Mouse (Mus musculus): ENCODE results near the gene Slc26a8.
A peak's percentile ranks its signal among the peaks of the same experiment; 100 is the strongest.

Slc26a8 gene

GRCm38 (mm10) chr17:28644112-28644511, 45.9 kb downstream of the Slc26a8 start:
- DNase-seq (ENCODE audit: low read depth, low spot score), result no peak

- DNase-seq (ENCODE audit: low read depth, low spot score), result no peak
These were observed 46.3 kb downstream of the Slc26a8 start for GRCm38 (mm10) chr17:28643697-28644096.

GRCm38 (mm10) chr17:28640113-28640512, 49.9 kb downstream of the Slc26a8 start:
- no peak for DNase-seq (ENCODE audit: low read depth, low spot score)

- DNase-seq (ENCODE audit: low read depth, low spot score), result no peak
These were observed 52.0 kb downstream of the Slc26a8 start for GRCm38 (mm10) chr17:28637711-28638690.

GRCm38 (mm10) chr17:28635842-28636241, 54.2 kb downstream of the Slc26a8 start:
- DNase-seq (ENCODE audit: low read depth, low spot score), result no peak

GRCm38 (mm10) chr17:28629125-28629524, 60.9 kb downstream of the Slc26a8 start:
- no peak for DNase-seq (ENCODE audit: low read depth, low spot score)

- DNase-seq (ENCODE audit: low read depth, low spot score), result no peak
These were observed 61.5 kb downstream of the Slc26a8 start for GRCm38 (mm10) chr17:28628248-28629124.

- DNase-seq (ENCODE audit: low read depth, low spot score), result no peak
These were observed 63.1 kb downstream of the Slc26a8 start for GRCm38 (mm10) chr17:28626937-28627336.

- no peak for DNase-seq (ENCODE audit: low read depth, low spot score)
These were observed 64.7 kb downstream of the Slc26a8 start for GRCm38 (mm10) chr17:28625327-28625726.

GRCm38 (mm10) chr17:28624841-28625240, 65.2 kb downstream of the Slc26a8 start:
- DNase-seq (ENCODE audit: low read depth, low spot score), result no peak

GRCm38 (mm10) chr17:28622300-28622759, 67.7 kb downstream of the Slc26a8 start, which contains the start of gene Srpk1:
Gene Srpk1, minus strand, starts transcription at chr17:28622709.
- peak; percentile 89 for DNase-seq (ENCODE audit: low read depth, low spot score)

GRCm38 (mm10) chr17:28621381-28622299, 68.4 kb downstream of the Slc26a8 start:
- DNase-seq (ENCODE audit: low read depth, low spot score), result peak; percentile 70

GRCm38 (mm10) chr17:28618775-28619174, 71.3 kb downstream of the Slc26a8 start:
- DNase-seq (ENCODE audit: low read depth, low spot score), result no peak

- DNase-seq (ENCODE audit: low read depth, low spot score), result no peak
These were observed 71.9 kb downstream of the Slc26a8 start for GRCm38 (mm10) chr17:28618124-28618523.

- no peak for DNase-seq (ENCODE audit: low read depth, low spot score)
These were observed 72.4 kb downstream of the Slc26a8 start for GRCm38 (mm10) chr17:28617636-28618035.

GRCm38 (mm10) chr17:28615332-28615731, 74.7 kb downstream of the Slc26a8 start:
- DNase-seq (ENCODE audit: low read depth, low spot score), result no peak

GRCm38 (mm10) chr17:28613096-28613495, 76.9 kb downstream of the Slc26a8 start:
- DNase-seq (ENCODE audit: low read depth, low spot score), result no peak

- no peak for DNase-seq (ENCODE audit: low read depth, low spot score)
These were observed 77.4 kb downstream of the Slc26a8 start for GRCm38 (mm10) chr17:28612603-28613002.

- DNase-seq (ENCODE audit: low read depth, low spot score), result no peak
These were observed 80.5 kb downstream of the Slc26a8 start for GRCm38 (mm10) chr17:28609543-28609942.

GRCm38 (mm10) chr17:28601557-28602250, 88.3 kb downstream of the Slc26a8 start:
- no peak for DNase-seq (ENCODE audit: low read depth, low spot score)

Measured in forelimb bud, embryonic 11.5 days (tissue).